Mouse (Mus musculus) embryonic fibroblast, embryonic 13.5 days (primary cell): ENCODE data around the gene Tpcn1. TPM values are rescaled to one million over a fixed set of nuclear protein-coding genes. Genes with fewer than 3 reads are reported as not detected.
"Not testable (repeated sequence)": the region's sequence is repeated elsewhere in the genome, so short reads cannot be mapped to it uniquely, and the experiment has no call there.

ENCODE experiments used
- H3K27ac ChIP-seq: 2 replicates; pipeline ENCODE4 v1.5.1; 2012; ENCODE audit warnings: low read length, control low read depth, inconsistent platforms; ENCODE audit not compliant: insufficient read depth
- H3K4me1 ChIP-seq: 2 replicates; pipeline ENCODE4 v1.6.1; 2011; ENCODE audit warnings: low read length; ENCODE audit not compliant: control insufficient read depth, insufficient read depth
- H3K4me3 ChIP-seq: 2 replicates; pipeline ENCODE4 v1.5.1; 2011; ENCODE audit warnings: mild to moderate bottlenecking, control low read depth, low read length; ENCODE audit not compliant: insufficient read depth
- CTCF ChIP-seq: IDR thresholded peaks from 2 replicates; pipeline ENCODE4 v1.5.1; 2011; ENCODE audit warnings: mild to moderate bottlenecking, control low read depth, low read length, moderate library complexity, borderline replicate concordance; ENCODE audit not compliant: insufficient read depth
- POLR2A ChIP-seq: IDR thresholded peaks from 2 replicates; pipeline ENCODE4 v1.6.1; 2011; ENCODE audit warnings: low read depth, mild to moderate bottlenecking, control low read depth, low read length, moderate library complexity
- polyA plus RNA-seq: library from polyadenylated mRNA; stranded (reverse); fragments of >200 nt; gene quantifications from 2 replicates; pipeline ENCODE4 v1.2.4, GENCODE M21; 2011; ENCODE audit warnings: low read depth; ENCODE audit not compliant: missing spikeins, insufficient read length

Tpcn1 gene
- polyA plus RNA-seq, 1 experiment, result 22.2 TPM

GRCm38 (mm10) chr5:120506490-120506889 is 82.0 kb downstream of the Tpcn1 start:
- TF ChIP-seq CTCF (no peak), POLR2A (no peak)
- Histone ChIP-seq H3K4me1 (no peaks in the 10 kb centered on the region), H3K27ac (no peak overlapping the region), H3K4me3 (no peak overlapping the region)

- no peak overlapping the region for H3K4me3 ChIP-seq
Measured at GRCm38 (mm10) chr5:120505781-120506180, 82.7 kb downstream of the Tpcn1 start.

GRCm38 (mm10) chr5:120505368-120505767 is 83.1 kb downstream of the Tpcn1 start:
- Histone ChIP-seq H3K27ac (no peak overlapping the region), H3K4me3 (no peak overlapping the region), H3K4me1 (no peaks in the 10 kb centered on the region)
- peak; percentile 91 for TF ChIP-seq CTCF
- TF ChIP-seq POLR2A, result 0 out of 2 replicates have a peak, but pooled peaks have one; percentile 30

More at GRCm38 (mm10) chr5:120505781-120506180, 82.7 kb downstream of the Tpcn1 start:
- Histone ChIP-seq H3K27ac (no peak overlapping the region), H3K4me1 (no peaks in the 10 kb centered on the region)
- no peak for TF ChIP-seq POLR2A
- TF ChIP-seq CTCF, result no peak

- no peak within 1 kb of the TSS for H3K27ac ChIP-seq
- H3K4me3 ChIP-seq, result peak within 1 kb of the TSS; percentile 67
- TF ChIP-seq CTCF, result no peak
- peak; percentile 83 for TF ChIP-seq POLR2A
- H3K4me1 ChIP-seq, result no peaks in the 10 kb centered on the region
Measured at GRCm38 (mm10) chr5:120503144-120503795, 85.2 kb downstream of the Tpcn1 start, which contains the start of gene Plbd2. TSS of gene Plbd2 (minus strand) at chr5:120503625.

- Histone ChIP-seq H3K27ac (no peak overlapping the region), H3K4me3 (peak overlapping the region; percentile 67), H3K4me1 (no peaks in the 10 kb centered on the region)
- TF ChIP-seq CTCF (no peak), POLR2A (no peak)
Measured at GRCm38 (mm10) chr5:120502675-120503143, 85.8 kb downstream of the Tpcn1 start.

- Histone ChIP-seq H3K4me1 (no peaks in the 10 kb centered on the region), H3K4me3 (peak overlapping the region; percentile 67), H3K27ac (no peak overlapping the region)
- TF ChIP-seq POLR2A (no peak), CTCF (no peak)
Measured at GRCm38 (mm10) chr5:120502147-120502621, 86.3 kb downstream of the Tpcn1 start.

GRCm38 (mm10) chr5:120500609-120501008 is 87.9 kb downstream of the Tpcn1 start:
- not testable (repeated sequence) for H3K27ac ChIP-seq, H3K4me1 ChIP-seq, H3K4me3 ChIP-seq

- no peak overlapping the region for H3K27ac ChIP-seq
- TF ChIP-seq CTCF (no peak), POLR2A (no peak)
- H3K4me3 ChIP-seq, result no peak overlapping the region
- no peaks in the 10 kb centered on the region for H3K4me1 ChIP-seq
Measured at GRCm38 (mm10) chr5:120499202-120499601, 89.3 kb downstream of the Tpcn1 start.

- Histone ChIP-seq H3K4me1 (no peaks in the 10 kb centered on the region), H3K4me3 (no peak overlapping the region), H3K27ac (no peak overlapping the region)
- no peak for TF ChIP-seq POLR2A
- TF ChIP-seq CTCF, result no peak
Measured at GRCm38 (mm10) chr5:120497071-120497470, 91.4 kb downstream of the Tpcn1 start.

GRCm38 (mm10) chr5:120495703-120496226 is 92.7 kb downstream of the Tpcn1 start:
- H3K27ac ChIP-seq, result no peak overlapping the region
- TF ChIP-seq CTCF, result no peak
- TF ChIP-seq POLR2A, result no peak

More at GRCm38 (mm10) chr5:120495703-120496226, 92.7 kb downstream of the Tpcn1 start:
- no peak overlapping the region for H3K4me3 ChIP-seq
- H3K4me1 ChIP-seq, result no peaks in the 10 kb centered on the region
